Mouse (Mus musculus): Measurements from ENCODE around the gene Epop. TPM values are rescaled to one million over a fixed set of nuclear protein-coding genes. Genes with fewer than 3 reads are reported as not detected.

Gene Epop
- total RNA-seq, 1 experiment from 2014 or later, result 2.7 TPM

DNA sequence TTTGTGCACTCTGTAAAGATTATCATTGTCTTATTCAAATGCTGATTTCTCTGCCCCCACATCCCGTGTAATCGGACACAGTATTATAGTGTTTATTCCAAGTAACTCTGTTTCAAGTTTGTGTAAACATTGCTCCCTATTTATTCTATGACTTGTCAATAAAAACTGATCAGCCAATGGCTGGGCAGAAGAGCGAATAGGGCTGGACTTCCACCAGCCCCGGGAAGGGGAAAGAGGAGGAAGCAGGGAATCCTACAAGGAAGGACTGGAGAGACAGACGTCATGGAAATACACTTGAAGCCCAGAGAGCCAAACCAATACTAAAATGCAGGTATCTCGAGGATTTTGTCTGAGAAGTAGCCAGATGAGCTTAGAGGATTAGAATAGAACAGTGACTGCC lies 35.4 kb downstream of the Epop start:
- no peak for ATAC-seq (replicated peaks; ENCODE audit: low read depth, poor library complexity, severe bottlenecking)

DNA sequence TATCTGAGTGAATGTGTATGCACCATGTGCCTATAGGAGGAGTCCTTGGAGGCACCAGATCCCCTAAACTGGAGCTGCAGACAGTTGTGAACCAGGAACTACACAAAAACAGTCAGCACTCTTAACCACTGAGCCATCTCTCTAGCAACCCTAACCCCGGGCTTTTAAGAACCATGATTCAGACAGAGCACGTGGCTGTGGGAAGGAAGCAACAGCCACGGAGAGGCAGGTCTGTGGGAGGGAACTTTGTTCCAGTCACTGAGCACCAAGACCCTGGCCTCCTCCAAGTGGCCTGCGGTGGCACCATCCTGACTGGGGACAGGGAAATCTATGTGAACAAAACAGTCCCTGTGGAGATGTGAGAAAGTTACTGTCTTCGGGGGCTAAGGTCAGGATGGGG lies 37.6 kb downstream of the Epop start:
- peak; percentile 66 for ATAC-seq (replicated peaks; ENCODE audit: low read depth, poor library complexity, severe bottlenecking)

DNA sequence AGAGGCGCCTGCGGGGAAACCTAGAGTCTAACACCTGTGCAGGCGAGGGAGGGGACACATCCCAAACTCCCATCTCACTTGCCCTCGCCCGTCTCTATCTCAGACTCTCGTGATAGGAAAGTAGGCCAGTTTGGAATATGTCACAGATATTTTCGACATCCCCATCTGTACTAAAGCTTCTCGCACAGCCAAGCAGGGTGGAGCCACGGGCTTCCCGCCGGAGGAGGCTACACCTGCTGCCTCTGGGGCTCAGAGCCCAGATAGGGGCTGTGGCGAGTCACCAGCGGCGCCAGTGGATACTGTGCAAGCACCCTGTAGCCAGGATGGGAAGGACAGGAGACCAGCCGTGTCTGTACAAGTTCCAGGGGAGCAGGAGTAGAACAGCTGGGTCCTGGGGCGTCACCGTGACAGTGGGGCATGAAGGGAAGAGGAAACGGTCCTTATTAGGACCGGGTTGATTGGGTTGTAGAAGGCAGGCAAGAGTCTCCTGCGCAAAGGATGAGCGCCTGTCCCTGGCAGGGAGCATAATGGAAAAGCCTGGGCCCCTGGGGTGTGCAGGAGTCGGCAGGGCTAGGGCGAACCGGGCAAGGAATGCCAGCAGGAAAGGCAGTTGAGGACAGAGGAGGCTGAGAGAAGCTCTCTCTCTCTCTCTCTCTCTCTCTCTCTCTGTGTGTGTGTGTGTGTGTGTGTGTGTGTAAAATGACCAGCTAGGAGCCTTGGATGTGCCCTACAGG lies 39.1 kb downstream of the Epop start:
- ATAC-seq (replicated peaks; ENCODE audit: low read depth, poor library complexity, severe bottlenecking), result no peak

DNA sequence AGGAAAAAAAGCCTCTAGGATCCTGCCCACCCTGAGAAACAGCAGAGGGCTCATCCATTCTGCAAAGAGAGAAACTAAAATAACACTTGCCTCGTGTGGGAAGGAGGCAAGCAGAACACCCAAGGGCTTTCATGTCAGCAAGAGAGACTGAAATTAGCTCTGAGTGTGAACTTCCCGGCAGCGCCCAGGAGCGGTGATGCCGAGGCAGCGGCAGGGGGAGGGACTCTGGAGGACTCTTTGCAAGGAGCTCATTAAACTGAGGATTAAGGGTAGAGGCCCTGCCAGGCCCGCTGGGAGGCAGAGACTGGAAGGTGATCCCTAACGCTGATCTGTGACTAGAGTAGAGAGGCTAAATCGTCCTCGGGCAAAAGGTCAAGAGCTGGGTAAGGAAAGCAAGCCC lies 40.3 kb downstream of the Epop start:
- no peak for ATAC-seq (replicated peaks; ENCODE audit: low read depth, poor library complexity, severe bottlenecking)

DNA sequence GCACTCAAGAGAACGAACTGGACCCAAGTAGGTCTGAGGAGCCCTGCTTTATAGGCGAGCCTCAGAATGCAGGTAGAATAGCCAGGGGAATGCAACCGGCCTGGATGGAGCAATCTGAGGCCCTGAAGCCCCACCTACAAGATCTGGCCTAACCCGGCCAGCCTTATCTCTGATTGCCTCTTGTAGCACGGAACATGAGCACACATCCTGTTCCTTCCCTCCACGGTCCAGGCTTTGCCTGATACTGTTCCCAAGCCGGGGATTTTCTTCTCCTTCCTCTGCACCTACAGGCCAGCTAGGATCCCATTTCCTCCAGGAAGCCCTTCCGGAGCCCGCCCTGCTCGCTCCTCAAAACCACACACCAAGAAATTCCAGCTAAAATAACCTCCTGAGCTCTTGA lies 43.6 kb downstream of the Epop start:
- ATAC-seq (replicated peaks; ENCODE audit: low read depth, poor library complexity, severe bottlenecking), result peak; percentile 65

DNA sequence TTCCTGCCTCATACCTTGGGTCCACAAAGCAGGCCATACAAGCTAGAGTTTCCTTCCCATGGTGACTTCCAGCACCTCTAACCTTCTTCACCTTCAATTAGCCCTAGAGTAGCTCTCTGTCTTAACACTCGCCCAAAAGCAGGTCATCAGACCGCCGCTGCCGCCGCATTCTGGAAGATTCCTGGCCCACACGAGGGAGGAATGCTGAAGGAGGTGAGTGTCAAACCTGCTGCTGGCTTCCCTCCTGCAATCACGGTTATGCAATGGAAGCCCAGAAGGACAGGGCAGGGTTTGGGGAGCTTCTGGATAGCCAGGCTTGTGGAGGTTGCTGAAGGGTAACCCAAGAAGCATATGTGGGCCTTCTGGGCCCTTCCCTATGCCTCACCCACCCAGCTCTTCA lies 45.0 kb downstream of the Epop start:
- no peak for ATAC-seq (replicated peaks; ENCODE audit: low read depth, poor library complexity, severe bottlenecking)

DNA sequence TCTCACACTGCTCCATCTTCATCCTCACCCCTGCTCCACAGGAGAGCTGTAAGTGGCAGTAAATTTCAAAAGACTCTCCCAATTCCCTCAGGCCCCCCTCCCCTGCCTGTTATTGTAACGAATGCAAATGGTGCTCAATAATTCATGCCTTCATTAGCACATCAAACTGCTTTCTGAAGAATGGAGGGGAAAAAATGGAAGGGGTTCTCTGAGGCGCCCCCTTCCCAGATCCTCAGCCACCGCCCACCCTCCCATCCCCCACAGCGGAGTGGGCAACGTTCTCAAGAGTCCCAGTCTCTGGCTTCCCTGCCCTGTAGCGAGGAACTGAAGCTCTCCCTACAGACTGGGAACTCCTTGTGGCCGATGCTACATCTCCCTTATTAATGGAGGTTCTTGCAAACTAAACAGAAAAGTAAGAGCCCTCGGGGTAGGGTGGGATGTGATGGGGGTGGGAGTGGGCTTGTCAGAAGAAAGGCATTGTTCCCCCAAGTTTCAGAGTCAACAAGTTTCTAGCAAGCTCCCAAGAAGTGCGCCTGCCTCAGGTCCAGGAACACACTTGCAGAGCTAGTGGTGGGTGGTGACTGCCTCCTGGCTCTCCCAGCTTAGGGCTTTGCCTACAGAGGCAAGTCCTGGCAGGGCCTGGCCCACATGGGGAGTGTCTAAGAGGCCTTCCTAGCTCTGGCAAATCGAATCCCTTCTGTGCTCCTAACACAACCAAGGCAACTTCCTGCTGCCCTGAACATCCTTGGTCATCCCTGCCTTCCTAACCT lies 50.2 kb downstream of the Epop start:
- no peak for ATAC-seq (replicated peaks; ENCODE audit: low read depth, poor library complexity, severe bottlenecking)

DNA sequence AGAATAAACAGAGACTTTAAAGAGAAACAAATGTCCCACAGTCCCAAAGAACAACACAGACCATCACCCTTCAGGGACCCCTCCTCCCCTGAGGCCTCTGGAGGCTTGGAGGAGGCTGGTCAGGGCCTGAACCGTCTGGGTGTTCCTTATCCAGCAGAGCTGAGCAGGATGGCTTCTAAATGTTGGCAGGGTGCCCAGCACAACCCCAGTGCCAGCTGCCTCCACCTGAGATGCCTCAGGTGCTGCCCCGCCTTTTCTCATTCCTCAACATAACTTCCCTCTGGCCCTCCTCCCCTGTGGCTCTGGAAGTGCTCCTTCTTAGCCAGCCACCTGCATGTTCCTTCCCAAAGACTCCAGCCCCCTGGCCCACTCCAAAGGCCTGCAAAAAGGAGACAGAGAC lies 51.2 kb downstream of the Epop start:
- ATAC-seq (replicated peaks; ENCODE audit: low read depth, poor library complexity, severe bottlenecking), result no peak

Other genes with a start within 250 kb of the Epop start
- gene Arhgap23, start 214.2 kb downstream of the Epop start, total RNA-seq (2017), result 6.2 and 9.6 TPM in 2 replicates
- not detected in 2 replicates for gene 4933428G20Rik, start 129.4 kb downstream of the Epop start, total RNA-seq (2017)
- gene Srcin1, start 53.5 kb downstream of the Epop start, total RNA-seq (2017), result not detected in 2 replicates
- 4.9 and 9.7 TPM in 2 replicates for gene Mllt6, start 33.7 kb upstream of the Epop start, total RNA-seq (2017)
- gene Cisd3, start 56.1 kb upstream of the Epop start, total RNA-seq (2017), result 2.8 and 5.6 TPM in 2 replicates
- 0.82 and 1.0 TPM in 2 replicates for gene Pcgf2, start 70.8 kb upstream of the Epop start, total RNA-seq (2017)
- 109 and 147 TPM in 2 replicates for gene Psmb3, start 73.7 kb upstream of the Epop start, total RNA-seq (2017)
- 38.5 and 55.8 TPM in 2 replicates for gene Pip4k2b, start 115.0 kb upstream of the Epop start, total RNA-seq (2017)
- gene Cwc25, start 136.9 kb upstream of the Epop start, total RNA-seq (2017), result 14.5 and 21.8 TPM in 2 replicates
- gene 1700001P01Rik, start 146.2 kb upstream of the Epop start, total RNA-seq (2017), result not detected in 2 replicates
- 2,081 and 2,105 TPM in 2 replicates for gene Rpl23, start 152.7 kb upstream of the Epop start, total RNA-seq (2017)
- 79.1 and 126 TPM in 2 replicates for gene Lasp1, start 169.3 kb upstream of the Epop start, total RNA-seq (2017)
- 0.69 and 1.7 TPM in 2 replicates for gene B230217C12Rik, start 211.1 kb upstream of the Epop start, total RNA-seq (2017)